Mouse (Mus musculus): ENCODE results near the gene Adgrf1. TPM values are rescaled to one million over a fixed set of nuclear protein-coding genes. Genes with fewer than 3 reads are reported as not detected.

Gene Adgrf1
- polyA plus RNA-seq, 1 experiment, result not detected

DNA sequence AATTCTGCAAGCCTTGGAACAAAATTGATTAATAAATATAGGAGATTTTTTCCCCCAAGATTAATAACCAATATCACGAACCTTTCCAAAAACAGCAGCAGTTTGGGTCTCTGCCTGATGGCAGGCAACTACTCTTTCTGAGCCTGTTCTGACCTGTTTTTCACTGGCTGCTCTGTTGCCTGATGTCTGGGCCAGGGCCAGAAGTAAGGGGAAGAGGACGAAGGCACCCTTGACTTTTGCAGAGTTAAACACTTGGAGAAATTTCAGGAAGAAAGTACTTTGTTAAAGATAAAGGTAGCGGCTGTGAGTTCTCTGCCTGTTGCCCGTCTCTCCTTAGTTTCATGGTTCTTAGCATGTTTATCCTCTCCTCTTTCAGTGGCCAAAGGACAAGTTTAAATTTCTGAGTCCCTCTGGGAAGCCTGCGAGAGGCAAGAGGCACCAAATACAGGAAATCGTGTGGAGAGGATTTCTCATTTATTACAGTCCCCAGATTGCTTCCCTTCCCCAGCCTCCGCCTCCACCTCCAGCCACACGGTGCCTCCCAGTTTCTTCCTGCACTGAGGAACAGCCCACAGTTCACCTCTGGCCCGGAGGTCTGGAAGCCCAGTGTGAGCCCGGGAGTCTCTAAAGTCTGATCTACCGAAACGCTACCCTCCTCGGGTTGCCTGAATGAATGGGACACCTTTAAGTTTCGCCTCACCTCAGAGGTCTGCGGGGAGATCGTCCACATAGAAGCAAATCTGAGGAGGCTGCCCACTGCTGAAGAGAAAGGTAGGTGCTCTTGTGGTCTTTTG lies 89.9 kb downstream of the Adgrf1 start, which contains the start of gene Adgrf5:
Gene Adgrf5 (plus strand): TSS at position 626 of the 794 bp plus-strand sequence.
- no peaks in the 10 kb centered on the region for H3K36me3 ChIP-seq (ENCODE audit: control insufficient read depth, insufficient read depth)
- H3ac ChIP-seq (ENCODE audit: control insufficient read depth, insufficient read length), result no peak within 1 kb of the TSS
- no peak within 1 kb of the TSS for H3K4me3 ChIP-seq
- no peaks in the 10 kb centered on the region for H3K79me2 ChIP-seq (ENCODE audit: control insufficient read depth, insufficient read depth)
- TF ChIP-seq TCF12 (IDR thresholded peaks at IDR 0.05; ENCODE audit: insufficient read depth, poor library complexity, severe bottlenecking), result no peak
- no peak for TF ChIP-seq MYOD1 (IDR thresholded peaks at IDR 0.05; ENCODE audit: control insufficient read depth in 1 of 3, insufficient read length in 2 of 3, low read depth in 2 of 3)
- no peak for TF ChIP-seq USF1 (IDR thresholded peaks at IDR 0.05; ENCODE audit: low read depth)
- TF ChIP-seq MAX (IDR thresholded peaks at IDR 0.05; ENCODE audit: low read depth), result no peak
- no peak for TF ChIP-seq POLR2AphosphoS2 (IDR thresholded peaks at IDR 0.05; ENCODE audit: insufficient read length, low read depth)
- TF ChIP-seq MYOG (IDR thresholded peaks at IDR 0.05; ENCODE audit: control insufficient read depth in 1 of 3, insufficient read depth in 1 of 3, insufficient read length in 2 of 3, low read depth in 2 of 3), result no peak
- no peak for TF ChIP-seq TCF3 (IDR thresholded peaks at IDR 0.05; ENCODE audit: insufficient read length, low read depth)
- TF ChIP-seq E2F4 (IDR thresholded peaks at IDR 0.05; ENCODE audit: insufficient read depth), result no peak
- TF ChIP-seq CEBPB (IDR thresholded peaks at IDR 0.05; ENCODE audit: insufficient read depth, poor library complexity, severe bottlenecking), result no peak
- no peak for TF ChIP-seq POLR2A (IDR thresholded peaks at IDR 0.05; ENCODE audit: insufficient read length, low read depth)
- no peak for TF ChIP-seq REST (IDR thresholded peaks at IDR 0.05; ENCODE audit: insufficient read depth, insufficient read length)
- no peak for TF ChIP-seq SRF (IDR thresholded peaks at IDR 0.05; ENCODE audit: control insufficient read depth, insufficient read length, low read depth)
- H3K27me3 ChIP-seq (ENCODE audit: control insufficient read depth, insufficient read depth, insufficient read length), result no peaks in the 10 kb centered on the region
- H3K4me2 ChIP-seq (ENCODE audit: low read depth), result no peak within 1 kb of the TSS

- H3ac ChIP-seq (ENCODE audit: control insufficient read depth, insufficient read length), result no peak overlapping the region
- TF ChIP-seq USF1 (IDR thresholded peaks at IDR 0.05; ENCODE audit: low read depth), result no peak
- no peak for TF ChIP-seq MYOG (IDR thresholded peaks at IDR 0.05; ENCODE audit: control insufficient read depth in 1 of 3, insufficient read depth in 1 of 3, insufficient read length in 2 of 3, low read depth in 2 of 3)
- TF ChIP-seq CEBPB (IDR thresholded peaks at IDR 0.05; ENCODE audit: insufficient read depth, poor library complexity, severe bottlenecking), result no peak
- TF ChIP-seq MYOD1 (IDR thresholded peaks at IDR 0.05; ENCODE audit: control insufficient read depth in 1 of 3, insufficient read length in 2 of 3, low read depth in 2 of 3), result no peak
- no peak for TF ChIP-seq TCF12 (IDR thresholded peaks at IDR 0.05; ENCODE audit: insufficient read depth, poor library complexity, severe bottlenecking)
- TF ChIP-seq REST (IDR thresholded peaks at IDR 0.05; ENCODE audit: insufficient read depth, insufficient read length), result no peak
- no peak for TF ChIP-seq TCF3 (IDR thresholded peaks at IDR 0.05; ENCODE audit: insufficient read length, low read depth)
- TF ChIP-seq POLR2A (IDR thresholded peaks at IDR 0.05; ENCODE audit: insufficient read length, low read depth), result no peak
- no peak overlapping the region for H3K4me2 ChIP-seq (ENCODE audit: low read depth)
- no peaks in the 10 kb centered on the region for H3K36me3 ChIP-seq (ENCODE audit: control insufficient read depth, insufficient read depth)
- H3K79me2 ChIP-seq (ENCODE audit: control insufficient read depth, insufficient read depth), result no peaks in the 10 kb centered on the region
- no peak overlapping the region for H3K4me3 ChIP-seq
- H3K27me3 ChIP-seq (ENCODE audit: control insufficient read depth, insufficient read depth, insufficient read length), result no peaks in the 10 kb centered on the region
These were observed 90.9 kb downstream of the Adgrf1 start for GRCm38 (mm10) chr17:43361021-43361420.

DNA sequence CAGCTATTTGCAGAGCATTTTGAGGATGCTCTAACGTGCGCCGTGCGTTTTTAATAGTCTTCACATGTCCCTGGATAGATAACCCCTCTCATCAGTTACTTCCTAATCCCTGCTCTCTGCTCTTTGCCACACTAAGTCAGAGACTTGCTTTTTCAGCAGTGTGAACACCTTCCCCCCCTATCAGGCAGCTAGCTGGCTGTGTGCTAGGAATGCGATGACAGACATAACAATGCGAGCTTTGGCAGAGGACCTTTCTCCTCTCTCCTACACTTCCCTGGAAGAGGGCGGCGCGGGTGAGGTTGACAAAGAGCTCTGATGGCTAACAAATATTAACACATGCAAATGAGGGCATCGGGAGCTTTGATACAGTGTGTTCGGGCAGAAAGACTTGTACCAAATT lies 92.2 kb downstream of the Adgrf1 start:
- Histone ChIP-seq H3K4me2 (ENCODE audit: low read depth) (no peak overlapping the region), H3K79me2 (ENCODE audit: control insufficient read depth, insufficient read depth) (no peaks in the 10 kb centered on the region), H3K27me3 (ENCODE audit: control insufficient read depth, insufficient read depth, insufficient read length) (no peaks in the 10 kb centered on the region), H3K36me3 (ENCODE audit: control insufficient read depth, insufficient read depth) (no peaks in the 10 kb centered on the region), H3ac (ENCODE audit: control insufficient read depth, insufficient read length) (no peak overlapping the region), H3K4me3 (no peak overlapping the region)
- TF ChIP-seq SRF (IDR thresholded peaks at IDR 0.05; ENCODE audit: control insufficient read depth, insufficient read length, low read depth), result no peak
- no peak for TF ChIP-seq MAX (IDR thresholded peaks at IDR 0.05; ENCODE audit: low read depth)

- TF ChIP-seq TCF3 (IDR thresholded peaks at IDR 0.05; ENCODE audit: insufficient read length, low read depth), result no peak
- no peak for TF ChIP-seq REST (IDR thresholded peaks at IDR 0.05; ENCODE audit: insufficient read depth, insufficient read length)
- no peak for TF ChIP-seq MAX (IDR thresholded peaks at IDR 0.05; ENCODE audit: low read depth)
- TF ChIP-seq SRF (IDR thresholded peaks at IDR 0.05; ENCODE audit: control insufficient read depth, insufficient read length, low read depth), result no peak
- TF ChIP-seq CEBPB (IDR thresholded peaks at IDR 0.05; ENCODE audit: insufficient read depth, poor library complexity, severe bottlenecking), result no peak
- TF ChIP-seq MYOD1 (IDR thresholded peaks at IDR 0.05; ENCODE audit: control insufficient read depth in 1 of 3, insufficient read length in 2 of 3, low read depth in 2 of 3), result no peak
- Histone ChIP-seq H3K27me3 (ENCODE audit: control insufficient read depth, insufficient read depth, insufficient read length) (no peaks in the 10 kb centered on the region), H3ac (ENCODE audit: control insufficient read depth, insufficient read length) (no peak overlapping the region), H3K79me2 (ENCODE audit: control insufficient read depth, insufficient read depth) (no peaks in the 10 kb centered on the region), H3K4me2 (ENCODE audit: low read depth) (no peak overlapping the region), H3K4me3 (no peak overlapping the region), H3K36me3 (ENCODE audit: control insufficient read depth, insufficient read depth) (no peaks in the 10 kb centered on the region)
These were observed 92.8 kb downstream of the Adgrf1 start for GRCm38 (mm10) chr17:43362881-43363280.

- Histone ChIP-seq H3K4me2 (ENCODE audit: low read depth) (no peak overlapping the region), H3ac (ENCODE audit: control insufficient read depth, insufficient read length) (no peak overlapping the region), H3K27me3 (ENCODE audit: control insufficient read depth, insufficient read depth, insufficient read length) (no peaks in the 10 kb centered on the region), H3K36me3 (ENCODE audit: control insufficient read depth, insufficient read depth) (no peaks in the 10 kb centered on the region), H3K79me2 (ENCODE audit: control insufficient read depth, insufficient read depth) (no peaks in the 10 kb centered on the region), H3K4me3 (no peak overlapping the region)
- no peak for TF ChIP-seq MYOD1 (IDR thresholded peaks at IDR 0.05; ENCODE audit: control insufficient read depth in 1 of 3, insufficient read length in 2 of 3, low read depth in 2 of 3)
- TF ChIP-seq POLR2AphosphoS2 (IDR thresholded peaks at IDR 0.05; ENCODE audit: insufficient read length, low read depth), result no peak
- no peak for TF ChIP-seq USF1 (IDR thresholded peaks at IDR 0.05; ENCODE audit: low read depth)
These were observed 93.8 kb downstream of the Adgrf1 start for GRCm38 (mm10) chr17:43363921-43364320.

All from myocyte (in vitro differentiated cells).